Mouse (Mus musculus): ENCODE data around the gene Olfr691. TPM values are rescaled to one million over a fixed set of nuclear protein-coding genes. Genes with fewer than 3 reads are reported as not detected.
"Not testable (repeated sequence)": the region's sequence is repeated elsewhere in the genome, so short reads cannot be mapped to it uniquely, and the experiment has no call there.

Olfr691 gene
- polyA plus RNA-seq (2012; rRNA removed) = 0.44 and 1.2 TPM in 2 replicates

DNA sequence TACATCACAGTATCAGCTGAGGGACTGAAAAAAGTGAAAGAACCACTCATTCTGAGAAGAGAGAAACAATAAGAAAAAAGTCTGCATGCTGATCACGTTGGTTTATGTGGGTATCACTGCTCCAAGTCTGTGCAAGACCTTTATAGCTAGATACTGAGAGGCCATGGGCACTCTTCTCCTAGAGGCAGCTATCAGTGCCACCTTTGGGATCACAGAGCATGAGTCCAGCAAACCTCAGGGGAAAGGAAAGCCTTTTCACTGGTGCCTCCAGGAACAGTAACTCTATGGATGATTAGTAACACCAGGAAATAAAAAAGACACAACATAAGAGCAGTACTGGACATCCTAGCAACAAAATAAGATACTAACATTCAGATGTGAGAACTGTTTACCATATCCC is at the start of gene Olfr691:
Olfr691 (minus strand) TSS at position 101 of the 400 bp plus-strand sequence.
- no peak for DNase-seq (ENCODE audit: extremely low spot score in 1 of 2, low spot score in 1 of 2)

GRCm38 (mm10) chr7:105390236-105390635 is 48.2 kb upstream of the Olfr691 start:
- DNase-seq (ENCODE audit: extremely low spot score in 1 of 2, low spot score in 1 of 2) = no peak

DNA sequence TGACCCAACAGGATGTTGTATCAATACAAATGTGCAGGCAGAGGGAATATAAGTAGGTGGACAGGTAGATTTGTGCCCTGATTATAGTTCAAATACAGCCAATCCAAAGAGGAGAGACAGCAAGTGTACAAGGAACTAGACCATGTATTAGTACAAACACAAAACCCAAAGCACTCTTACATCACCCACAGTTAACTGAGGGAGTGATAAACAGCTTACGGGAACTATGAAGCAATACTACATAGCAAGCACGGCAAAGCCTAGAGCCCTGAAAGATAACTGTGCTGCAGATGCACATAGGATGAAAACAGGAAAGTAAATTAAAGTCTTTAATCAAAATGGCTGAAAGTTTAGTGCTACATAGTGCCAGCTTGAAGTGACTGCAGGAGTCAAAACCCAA is 45.6 kb upstream of the Olfr691 start:
- no peak for DNase-seq (ENCODE audit: extremely low spot score in 1 of 2, low spot score in 1 of 2)

- DNase-seq (ENCODE audit: extremely low spot score in 1 of 2, low spot score in 1 of 2) = no peak
Measured at GRCm38 (mm10) chr7:105380329-105380728, 38.3 kb upstream of the Olfr691 start.

- no peak for DNase-seq (ENCODE audit: extremely low spot score in 1 of 2, low spot score in 1 of 2)
Measured at GRCm38 (mm10) chr7:105374866-105375265, 32.8 kb upstream of the Olfr691 start, which contains the start of gene Gm5901. Gene Gm5901, plus strand, starts transcription at chr7:105375038.

GRCm38 (mm10) chr7:105373976-105374375 is 31.9 kb upstream of the Olfr691 start:
- DNase-seq (ENCODE audit: extremely low spot score in 1 of 2, low spot score in 1 of 2) = peak in 1 of 2 experiments; percentile 28

- DNase-seq (ENCODE audit: extremely low spot score in 1 of 2, low spot score in 1 of 2) = no peak
Measured at GRCm38 (mm10) chr7:105373509-105373908, 31.4 kb upstream of the Olfr691 start.

DNA sequence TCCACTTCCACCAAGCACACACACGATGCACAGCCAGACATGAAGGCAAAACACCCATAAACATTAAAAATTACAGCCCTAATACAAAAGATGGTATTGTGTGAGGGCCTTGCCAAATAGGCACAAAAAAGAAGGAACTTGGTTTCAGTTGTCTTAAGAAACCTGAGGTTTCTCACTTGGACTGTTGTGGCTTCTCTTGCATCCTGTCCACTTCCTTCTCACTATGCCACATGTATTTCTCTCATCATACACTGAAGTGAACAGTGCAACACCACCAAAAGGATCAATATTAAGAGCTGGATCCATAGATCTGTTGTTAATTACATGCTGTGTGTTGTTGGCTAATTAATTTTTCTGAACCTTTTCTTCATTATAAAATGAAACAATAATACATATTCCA is 30.8 kb upstream of the Olfr691 start:
- DNase-seq (ENCODE audit: extremely low spot score in 1 of 2, low spot score in 1 of 2) = no peak

- no peak for DNase-seq (ENCODE audit: extremely low spot score in 1 of 2, low spot score in 1 of 2)
Measured at GRCm38 (mm10) chr7:105368521-105368920, 26.5 kb upstream of the Olfr691 start.

DNA sequence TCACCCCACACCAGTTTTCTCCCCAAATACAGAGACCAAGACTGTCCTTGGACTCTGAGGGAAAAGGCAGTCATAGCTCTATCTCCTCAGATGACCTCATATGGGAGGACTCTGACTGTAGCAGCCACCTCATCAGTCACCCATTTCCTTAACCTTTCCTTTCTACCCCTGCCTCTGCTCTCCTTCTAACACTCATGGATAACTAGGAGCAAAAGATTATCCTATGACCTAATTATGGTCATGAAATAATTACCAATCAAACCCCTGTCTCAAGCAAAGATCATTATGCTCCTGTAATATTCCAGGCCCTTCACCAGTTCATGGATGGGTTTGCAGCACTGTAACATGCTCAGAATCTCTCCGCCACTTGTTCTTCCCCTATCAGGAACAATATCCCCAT is 25.9 kb upstream of the Olfr691 start, which contains the start of gene Olfr692:
Olfr692 (plus strand) TSS at position 301 of the 400 bp plus-strand sequence.
- no peak for DNase-seq (ENCODE audit: extremely low spot score in 1 of 2, low spot score in 1 of 2)

DNA sequence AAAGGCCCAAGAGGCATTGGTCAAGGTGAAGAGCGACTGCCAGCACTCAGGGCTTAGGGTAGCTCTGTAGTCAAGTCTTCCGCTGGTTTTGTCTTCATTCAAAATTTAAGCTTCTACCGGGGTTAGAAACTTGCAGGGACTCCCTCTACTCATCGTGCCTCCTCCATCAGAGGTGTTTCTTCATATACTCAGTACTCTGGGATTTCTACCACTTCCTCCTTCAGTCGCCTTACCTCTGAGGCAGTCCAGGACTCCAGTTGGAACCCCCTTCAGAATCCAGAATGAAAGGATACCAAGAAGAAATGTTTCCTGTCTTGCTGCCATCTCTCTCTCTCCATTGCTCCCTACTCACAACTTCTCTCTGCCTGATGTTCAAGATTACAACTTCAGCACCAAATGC is 25.2 kb upstream of the Olfr691 start:
- DNase-seq (ENCODE audit: extremely low spot score in 1 of 2, low spot score in 1 of 2) = no peak

GRCm38 (mm10) chr7:105361713-105362112 is 19.6 kb upstream of the Olfr691 start:
- DNase-seq (ENCODE audit: extremely low spot score in 1 of 2, low spot score in 1 of 2) = no peak

DNA sequence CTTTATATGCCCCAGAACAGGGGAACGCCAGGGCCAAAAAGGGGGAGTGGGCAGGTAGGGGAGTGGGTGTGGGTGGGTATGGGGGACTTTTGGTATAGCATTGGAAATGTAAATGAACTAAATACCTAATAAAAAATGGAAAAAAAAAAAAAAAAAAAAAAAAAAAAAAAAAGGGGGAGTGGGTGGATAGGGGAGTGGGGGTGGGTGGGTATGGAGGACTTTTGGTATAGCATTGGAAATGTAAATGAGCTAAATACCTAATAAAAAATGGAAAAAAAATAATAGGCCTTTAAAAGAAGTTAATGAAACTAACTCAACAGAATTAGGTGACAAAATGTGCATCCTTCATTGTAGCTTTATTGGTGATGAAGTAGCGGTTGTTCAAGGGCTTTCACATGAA is 14.4 kb upstream of the Olfr691 start:
- not testable (repeated sequence) for DNase-seq (ENCODE audit: extremely low spot score in 1 of 2, low spot score in 1 of 2)

DNA sequence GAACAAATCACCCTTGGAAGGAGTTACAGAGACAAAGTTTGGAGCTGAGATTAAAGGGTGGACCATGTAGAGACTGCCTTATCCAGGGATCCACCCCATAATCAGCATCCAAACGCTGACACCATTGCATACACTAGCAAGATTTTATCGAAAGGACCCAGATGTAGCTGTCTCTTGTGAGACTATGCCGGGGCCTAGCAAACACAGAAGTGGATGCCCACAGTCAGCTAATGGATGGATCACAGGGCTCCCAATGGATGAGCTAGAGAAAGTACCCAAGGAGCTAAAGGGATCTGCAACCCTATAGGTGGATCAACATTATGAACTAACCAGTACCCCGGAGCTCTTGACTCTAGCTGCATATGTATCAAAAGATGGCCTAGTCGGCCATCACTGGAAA is 14.0 kb upstream of the Olfr691 start:
- DNase-seq (ENCODE audit: extremely low spot score in 1 of 2, low spot score in 1 of 2) = not testable (repeated sequence)

DNA sequence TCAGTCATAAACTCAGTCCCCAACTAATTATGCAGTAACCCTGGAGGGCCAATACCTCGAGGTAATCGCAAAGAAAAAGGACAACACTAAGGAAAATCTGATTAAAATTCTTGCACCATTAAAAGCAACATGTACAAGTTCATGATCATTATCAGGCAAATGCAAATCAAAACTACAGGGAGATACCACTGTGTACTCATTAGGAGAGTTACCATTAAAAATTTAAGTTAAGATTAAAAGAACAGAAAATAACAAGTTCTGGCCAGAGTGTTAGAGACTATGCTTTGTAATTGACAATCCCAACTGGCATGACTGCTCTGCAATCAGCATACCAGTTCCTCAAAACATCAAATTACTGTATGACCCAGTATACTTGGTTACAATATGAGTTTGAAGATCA is 682 bp upstream of the Olfr691 start:
- DNase-seq (ENCODE audit: extremely low spot score in 1 of 2, low spot score in 1 of 2) = no peak

DNA sequence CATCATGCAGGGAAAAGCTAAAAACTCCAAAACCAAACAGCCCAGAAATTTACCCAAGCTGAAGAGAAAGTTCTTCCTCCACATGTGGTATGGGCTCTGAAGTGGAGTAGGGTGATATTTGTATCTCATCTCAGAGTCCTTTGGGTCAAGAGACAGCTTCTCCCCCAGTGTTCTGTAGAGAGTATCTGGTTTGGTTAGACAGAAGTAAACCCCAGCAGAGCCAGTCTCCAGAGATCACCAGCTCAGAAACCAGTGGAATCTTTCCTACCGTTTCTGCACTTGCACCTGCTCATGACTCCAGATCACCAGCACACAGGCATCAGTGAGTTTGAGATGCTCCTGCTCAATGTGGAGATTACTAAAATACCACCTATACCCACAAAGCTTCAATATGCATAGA is 8.1 kb downstream of the Olfr691 start, which contains the start of gene Olfr690:
Olfr690 (minus strand) TSS at position 101 of the 400 bp plus-strand sequence.
- no peak for DNase-seq (ENCODE audit: extremely low spot score in 1 of 2, low spot score in 1 of 2)

GRCm38 (mm10) chr7:105325302-105325701 is 16.8 kb downstream of the Olfr691 start:
- no peak for DNase-seq (ENCODE audit: extremely low spot score in 1 of 2, low spot score in 1 of 2)

GRCm38 (mm10) chr7:105310865-105311264 is 31.2 kb downstream of the Olfr691 start, which contains the start of gene Olfr689:
Gene Olfr689, plus strand, starts transcription at chr7:105311165.
- no peak for DNase-seq (ENCODE audit: extremely low spot score in 1 of 2, low spot score in 1 of 2)

GRCm38 (mm10) chr7:105290051-105290450 is 52.0 kb downstream of the Olfr691 start:
- DNase-seq (ENCODE audit: extremely low spot score in 1 of 2, low spot score in 1 of 2) = no peak

DNA sequence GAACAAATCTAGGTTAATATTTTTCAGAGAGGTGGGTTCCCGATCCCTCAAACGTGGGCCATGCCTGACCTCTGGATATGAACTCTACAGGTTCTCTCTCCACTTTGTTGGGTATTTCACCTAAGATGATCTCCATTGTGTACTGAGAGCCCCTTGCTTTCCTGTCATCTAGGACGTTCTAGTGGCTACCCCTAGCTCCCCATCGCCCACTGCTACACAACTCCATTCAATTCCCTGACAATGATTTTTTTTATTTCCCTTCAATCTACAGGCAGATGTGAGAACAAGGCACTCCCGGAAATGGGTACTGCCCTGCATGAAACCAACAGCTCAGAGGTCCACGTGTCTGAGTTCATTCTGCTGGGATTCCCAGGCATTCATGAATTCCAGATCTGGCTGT is 54.3 kb downstream of the Olfr691 start, which contains the start of gene Olfr688:
Olfr688 (plus strand) TSS at position 301 of the 400 bp plus-strand sequence.
- DNase-seq (ENCODE audit: extremely low spot score in 1 of 2, low spot score in 1 of 2) = no peak
